Mouse (Mus musculus): ENCODE data around the gene Ak1.

DNA sequence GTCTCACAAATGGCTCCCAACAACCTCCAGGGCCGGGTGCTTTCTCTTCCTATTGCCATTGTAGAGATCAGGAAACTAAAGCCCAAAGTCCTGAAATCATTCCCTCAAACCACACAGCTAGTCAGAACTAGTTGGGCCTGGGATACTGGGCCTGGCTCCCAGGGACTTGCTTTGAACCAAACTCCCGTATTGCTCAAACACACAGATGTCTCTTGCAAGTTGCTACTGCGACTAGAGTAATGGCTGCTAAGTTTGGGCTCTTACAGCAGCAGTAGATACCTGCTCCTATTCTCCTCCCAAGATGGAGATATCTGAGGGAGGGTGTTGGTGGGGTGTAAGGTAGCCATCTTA is 33.8 kb downstream of the Ak1 start:
- TF ChIP-seq TAL1 (IDR thresholded peaks at IDR 0.05; ENCODE audit: low read length) (no peak), GATA1 (IDR thresholded peaks at IDR 0.05; ENCODE audit: low read length) (no peak)
